Mouse (Mus musculus) myocyte (in vitro differentiated cells): ENCODE measurements around the gene Mad2l2. TPM values are rescaled to one million over a fixed set of nuclear protein-coding genes. Genes with fewer than 3 reads are reported as not detected.

Source experiments
- H3K27me3 ChIP-seq: one replicate; pipeline ENCODE4 v1.6.1; 2011; ENCODE audit not compliant: control insufficient read depth, insufficient read depth, insufficient read length
- H3K36me3 ChIP-seq: one replicate; pipeline ENCODE4 v1.6.1; 2011; ENCODE audit not compliant: control insufficient read depth, insufficient read depth
- H3K4me2 ChIP-seq: one replicate; pipeline ENCODE4 v1.6.1; 2011; ENCODE audit warnings: low read depth, control low read depth
- H3K4me3 ChIP-seq: one replicate; pipeline ENCODE4 v1.5.1; 2011; ENCODE audit warnings: mild to moderate bottlenecking, control low read depth, moderate library complexity
- H3K79me2 ChIP-seq: one replicate; pipeline ENCODE4 v1.6.1; 2011; ENCODE audit not compliant: control insufficient read depth, insufficient read depth
- H3ac ChIP-seq: one replicate; pipeline ENCODE4 v1.6.1; 2011; ENCODE audit not compliant: control insufficient read depth, insufficient read length
- CEBPB ChIP-seq: IDR thresholded peaks from 2 replicates; pipeline ENCODE4 v1.6.1; 2011; ENCODE audit warnings: mild to moderate bottlenecking, moderate library complexity; ENCODE audit not compliant: poor library complexity, insufficient read depth, severe bottlenecking
- E2F4 ChIP-seq: IDR thresholded peaks from one replicate; pipeline ENCODE4 v1.6.1; 2011; ENCODE audit warnings: mild to moderate bottlenecking, control low read depth, moderate library complexity; ENCODE audit not compliant: insufficient read depth
- MAX ChIP-seq: IDR thresholded peaks from one replicate; pipeline ENCODE4 v1.6.1; 2011; ENCODE audit warnings: low read depth, mild to moderate bottlenecking, control low read depth
- MYOD1 ChIP-seq, 3 experiments: IDR thresholded peaks; one replicate each; pipeline ENCODE4 v1.6.1; 2011; ENCODE audit warnings: control low read depth in 2 of 3, low read depth in 2 of 3, mild to moderate bottlenecking in 2 of 3, moderate library complexity in 1 of 3; ENCODE audit not compliant: insufficient read length in 2 of 3, control insufficient read depth in 1 of 3
- MYOG ChIP-seq, 3 experiments: IDR thresholded peaks; one replicate each; pipeline ENCODE4 v1.6.1; 2011; ENCODE audit warnings: control low read depth in 2 of 3, low read depth in 2 of 3, mild to moderate bottlenecking in 2 of 3; ENCODE audit not compliant: insufficient read length in 2 of 3, control insufficient read depth in 1 of 3, insufficient read depth in 1 of 3
- POLR2A ChIP-seq: IDR thresholded peaks from one replicate; pipeline ENCODE4 v1.6.1; 2011; ENCODE audit warnings: low read depth, mild to moderate bottlenecking, control low read depth, moderate library complexity; ENCODE audit not compliant: insufficient read length
- POLR2AphosphoS2 ChIP-seq: IDR thresholded peaks from one replicate; pipeline ENCODE4 v1.6.1; 2011; ENCODE audit warnings: low read depth, control low read depth; ENCODE audit not compliant: insufficient read length
- REST ChIP-seq: IDR thresholded peaks from one replicate; pipeline ENCODE4 v1.6.1; 2011; ENCODE audit warnings: mild to moderate bottlenecking, control low read depth, moderate library complexity; ENCODE audit not compliant: insufficient read depth, insufficient read length
- SRF ChIP-seq: IDR thresholded peaks from one replicate; pipeline ENCODE4 v1.6.1; 2011; ENCODE audit warnings: low read depth; ENCODE audit not compliant: control insufficient read depth, insufficient read length
- TCF12 ChIP-seq: IDR thresholded peaks from one replicate; pipeline ENCODE4 v1.6.1; 2011; ENCODE audit warnings: mild to moderate bottlenecking, control low read depth; ENCODE audit not compliant: poor library complexity, insufficient read depth, severe bottlenecking
- TCF3 ChIP-seq: IDR thresholded peaks from one replicate; pipeline ENCODE4 v1.6.1; 2011; ENCODE audit warnings: low read depth, control low read depth; ENCODE audit not compliant: insufficient read length
- USF1 ChIP-seq: IDR thresholded peaks from one replicate; pipeline ENCODE4 v1.6.1; 2011; ENCODE audit warnings: low read depth, mild to moderate bottlenecking, control low read depth, moderate library complexity
- polyA plus RNA-seq: library from polyadenylated mRNA; unstranded; fragments of >200 nt; fragmentation: generic; extraction: Trizol; gene quantifications from one replicate; pipeline ENCODE4 v1.2.1, GENCODE M21; 2012; ENCODE audit warnings: missing spikeins

The Mad2l2 gene
- polyA plus RNA-seq, 1 experiment = 31.0 TPM

DNA sequence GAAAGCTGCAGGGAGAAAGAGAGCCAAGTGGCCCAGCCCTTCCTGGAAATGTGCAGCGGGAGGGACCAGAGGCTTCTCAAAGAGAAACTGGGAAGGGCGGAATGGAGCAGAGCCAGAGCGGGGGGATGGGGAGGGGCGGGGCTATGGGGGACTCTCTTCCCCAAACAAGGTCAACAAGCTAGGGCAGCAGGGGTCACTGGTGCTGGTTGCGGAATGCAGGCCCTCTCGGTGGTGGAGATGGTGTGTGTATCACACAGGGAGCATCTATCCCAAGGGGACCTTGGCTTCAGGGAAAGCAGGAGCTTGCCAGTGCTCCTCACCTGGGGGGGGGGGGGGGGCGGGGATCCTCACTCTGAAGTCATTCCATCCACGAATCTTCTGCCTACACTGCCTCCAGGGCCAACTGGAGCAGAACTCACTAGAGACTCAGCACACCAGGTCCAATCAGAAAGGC is 45.9 kb upstream of the Mad2l2 start:
- no peak overlapping the region for H3K4me2 ChIP-seq
- no peak for TF ChIP-seq SRF
- no peak for TF ChIP-seq MYOG (IDR thresholded peaks at IDR 0.05; ENCODE audit: control insufficient read depth in 1 of 3, insufficient read depth in 1 of 3, insufficient read length in 2 of 3, low read depth in 2 of 3)
- TF ChIP-seq TCF12 = no peak
- TF ChIP-seq E2F4 = no peak
- H3K27me3 ChIP-seq = no peaks in the 10 kb centered on the region
- no peak overlapping the region for H3ac ChIP-seq
- no peaks in the 10 kb centered on the region for H3K79me2 ChIP-seq
- H3K4me3 ChIP-seq = no peak overlapping the region
- H3K36me3 ChIP-seq = no peaks in the 10 kb centered on the region

- TF ChIP-seq MAX = no peak
- no peak for TF ChIP-seq CEBPB
- no peak for TF ChIP-seq REST
- TF ChIP-seq POLR2AphosphoS2 = no peak
- no peak for TF ChIP-seq USF1
- TF ChIP-seq TCF3 = no peak
- no peak for TF ChIP-seq TCF12
- TF ChIP-seq MYOG (IDR thresholded peaks at IDR 0.05; ENCODE audit: control insufficient read depth in 1 of 3, insufficient read depth in 1 of 3, insufficient read length in 2 of 3, low read depth in 2 of 3) = no peak
- TF ChIP-seq MYOD1 (IDR thresholded peaks at IDR 0.05; ENCODE audit: control insufficient read depth in 1 of 3, insufficient read length in 2 of 3, low read depth in 2 of 3) = no peak
- TF ChIP-seq POLR2A = no peak
- TF ChIP-seq E2F4 = no peak
- TF ChIP-seq SRF = no peak
- Histone ChIP-seq H3K4me2 (no peak overlapping the region), H3K4me3 (no peak overlapping the region)
Measured at GRCm38 (mm10) chr4:148085131-148085906, 44.9 kb upstream of the Mad2l2 start.

GRCm38 (mm10) chr4:148085907-148086305 is 44.3 kb upstream of the Mad2l2 start:
- H3K4me2 ChIP-seq = no peak overlapping the region
- no peaks in the 10 kb centered on the region for H3K79me2 ChIP-seq
- TF ChIP-seq SRF (no peak), TCF12 (no peak), MYOG (IDR thresholded peaks at IDR 0.05; ENCODE audit: control insufficient read depth in 1 of 3, insufficient read depth in 1 of 3, insufficient read length in 2 of 3, low read depth in 2 of 3) (no peak), MYOD1 (IDR thresholded peaks at IDR 0.05; ENCODE audit: control insufficient read depth in 1 of 3, insufficient read length in 2 of 3, low read depth in 2 of 3) (no peak), MAX (no peak), TCF3 (no peak), POLR2AphosphoS2 (no peak)
- H3K4me3 ChIP-seq = no peak overlapping the region
- no peaks in the 10 kb centered on the region for H3K36me3 ChIP-seq
- no peaks in the 10 kb centered on the region for H3K27me3 ChIP-seq
- no peak overlapping the region for H3ac ChIP-seq

More at GRCm38 (mm10) chr4:148085131-148085906, 44.9 kb upstream of the Mad2l2 start:
- Histone ChIP-seq H3K36me3 (no peaks in the 10 kb centered on the region), H3K79me2 (no peaks in the 10 kb centered on the region), H3K27me3 (no peaks in the 10 kb centered on the region), H3ac (no peak overlapping the region)

- H3K4me3 ChIP-seq = peak overlapping the region; percentile 29
- peak overlapping the region; percentile 39 for H3ac ChIP-seq
- H3K27me3 ChIP-seq = no peaks in the 10 kb centered on the region
- peak overlapping the region; percentile 78 for H3K4me2 ChIP-seq
- no peak for TF ChIP-seq POLR2AphosphoS2
- TF ChIP-seq TCF3 = no peak
- TF ChIP-seq POLR2A = no peak
- no peak for TF ChIP-seq REST
- TF ChIP-seq MYOD1 (IDR thresholded peaks at IDR 0.05; ENCODE audit: control insufficient read depth in 1 of 3, insufficient read length in 2 of 3, low read depth in 2 of 3) = no peak
- no peak for TF ChIP-seq TCF12
- H3K79me2 ChIP-seq = no peaks in the 10 kb centered on the region
- no peaks in the 10 kb centered on the region for H3K36me3 ChIP-seq
Measured at GRCm38 (mm10) chr4:148087091-148087906, 42.9 kb upstream of the Mad2l2 start.
